Mouse (Mus musculus) heart, embryonic 13.5 days (tissue): ENCODE measurements around the gene Jmjd1c. TPM values are rescaled to one million over a fixed set of nuclear protein-coding genes. Genes with fewer than 3 reads are reported as not detected.

Source experiments
- ATAC-seq: fragments of 200-750 bp; cut with Nextera tagmentation; 2 replicates; pipeline ENCODE4 v1.8.0; 2017; ENCODE audit warnings: moderate TSS enrichment; ENCODE audit not compliant: insufficient number of reproducible peaks, low FRiP score, low TSS enrichment; ENCODE audit errors: extremely low read depth
- H3K27ac ChIP-seq: fragments of 300-500 bp; sonication (generic); replicated peaks from 2 replicates; pipeline ENCODE4 v1.5.1; 2015; ENCODE audit warnings: moderate library complexity, mild to moderate bottlenecking, inconsistent platforms
- H3K27me3 ChIP-seq: fragments of 300-500 bp; sonication (generic); replicated peaks from 2 replicates; pipeline ENCODE4 v1.6.1; 2015; ENCODE audit warnings: mild to moderate bottlenecking, inconsistent platforms
- H3K36me3 ChIP-seq: fragments of 300-500 bp; sonication (generic); 2 replicates; pipeline ENCODE4 v1.6.1; 2015; ENCODE audit warnings: mild to moderate bottlenecking, inconsistent platforms
- H3K4me1 ChIP-seq: fragments of 300-500 bp; sonication (generic); 2 replicates; pipeline ENCODE4 v1.6.1; 2015; ENCODE audit warnings: inconsistent platforms
- H3K4me2 ChIP-seq: fragments of 300-500 bp; sonication (generic); 2 replicates; pipeline ENCODE4 v1.6.1; 2015; ENCODE audit warnings: inconsistent platforms, mild to moderate bottlenecking, moderate library complexity
- H3K4me3 ChIP-seq: fragments of 300-500 bp; sonication (generic); 2 replicates; pipeline ENCODE4 v1.5.1; 2015; ENCODE audit warnings: moderate library complexity, mild to moderate bottlenecking, inconsistent platforms
- H3K9ac ChIP-seq: fragments of 300-500 bp; sonication (generic); 2 replicates; pipeline ENCODE4 v1.6.1; 2015; ENCODE audit warnings: inconsistent platforms, mild to moderate bottlenecking, moderate library complexity
- H3K9me3 ChIP-seq: fragments of 300-500 bp; sonication (generic); 2 replicates; pipeline ENCODE4 v1.6.1; 2016; ENCODE audit warnings: inconsistent platforms
- WGBS: fragments of 180-500 bp; shearing (Covaris S2); methylation state at CpG from one replicate; pipeline ENCODE4 v1.1.7; 2015; ENCODE audit warnings: mixed read lengths; 5-methylcytosine and 5-hydroxymethylcytosine counted together
- polyA plus RNA-seq: library from polyadenylated mRNA; unstranded; fragments of >200 nt; fragmentation: Nextera tagmentation; extraction: Ambion mirVana; gene quantifications from 2 replicates; pipeline ENCODE4 v1.2.1, GENCODE M21; 2015

Gene Jmjd1c
- polyA plus RNA-seq, result 30.3 and 30.8 TPM in 2 replicates

DNA sequence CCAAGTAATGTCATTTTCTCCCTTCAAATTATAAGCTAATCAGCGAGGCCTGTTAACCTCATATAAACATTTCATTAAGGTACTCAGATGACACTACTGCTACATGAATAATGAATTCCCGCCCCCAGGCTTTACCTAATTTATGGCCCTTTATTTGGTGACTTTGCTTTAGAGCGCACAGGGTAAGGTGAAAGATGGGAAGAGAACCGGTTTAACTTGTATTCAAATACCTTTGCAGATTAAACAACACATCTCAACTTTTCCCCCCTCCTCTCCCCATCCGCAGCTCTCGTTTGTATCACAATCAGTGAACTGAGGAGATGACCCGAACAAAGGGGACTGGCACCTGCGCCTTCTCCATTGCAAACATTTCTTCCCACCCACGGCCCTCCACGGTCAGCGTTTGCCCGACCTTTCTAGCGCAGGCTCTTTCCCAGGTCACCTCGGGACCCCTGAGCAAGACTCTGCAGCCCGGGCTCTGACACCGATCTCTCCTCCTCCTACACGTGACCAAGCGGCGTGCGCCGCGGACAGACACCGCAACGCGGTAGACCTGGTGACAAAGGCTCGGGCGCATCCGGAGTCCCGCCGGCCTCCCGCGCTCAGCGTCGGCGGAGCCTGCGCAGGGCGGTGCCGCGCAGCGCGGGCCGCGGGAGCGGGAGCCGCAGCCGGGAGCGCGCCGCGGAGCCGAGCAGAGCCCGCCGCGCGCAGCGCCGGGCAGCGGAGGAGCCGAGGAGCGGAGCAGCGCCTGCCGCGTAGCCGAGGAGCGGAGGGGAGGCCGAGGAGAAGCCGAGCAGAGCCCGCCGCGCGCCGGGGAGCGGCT, at the start of gene Jmjd1c:
Gene Jmjd1c, plus strand, starts transcription at position 328 of the 823 bp plus-strand sequence.
- H3K4me2 ChIP-seq, result peak within 1 kb of the TSS; percentile 76
- H3K36me3 ChIP-seq, result peaks cover 9% of the 10 kb centered on the region
- H3K27ac ChIP-seq, result peak within 1 kb of the TSS; percentile 99
- peaks cover 42% of the 10 kb centered on the region for H3K4me1 ChIP-seq
- no peaks in the 10 kb centered on the region for H3K9me3 ChIP-seq
- H3K27me3 ChIP-seq, result no peaks in the 10 kb centered on the region
- ATAC-seq, result peak; percentile 67; the same call in 1 of the 2 replicates
- peak within 1 kb of the TSS; percentile 100 for H3K9ac ChIP-seq
- peak within 1 kb of the TSS; percentile 90 for H3K4me3 ChIP-seq
- 2% methylated on average over 59 of the region's 73 CpGs for WGBS

DNA sequence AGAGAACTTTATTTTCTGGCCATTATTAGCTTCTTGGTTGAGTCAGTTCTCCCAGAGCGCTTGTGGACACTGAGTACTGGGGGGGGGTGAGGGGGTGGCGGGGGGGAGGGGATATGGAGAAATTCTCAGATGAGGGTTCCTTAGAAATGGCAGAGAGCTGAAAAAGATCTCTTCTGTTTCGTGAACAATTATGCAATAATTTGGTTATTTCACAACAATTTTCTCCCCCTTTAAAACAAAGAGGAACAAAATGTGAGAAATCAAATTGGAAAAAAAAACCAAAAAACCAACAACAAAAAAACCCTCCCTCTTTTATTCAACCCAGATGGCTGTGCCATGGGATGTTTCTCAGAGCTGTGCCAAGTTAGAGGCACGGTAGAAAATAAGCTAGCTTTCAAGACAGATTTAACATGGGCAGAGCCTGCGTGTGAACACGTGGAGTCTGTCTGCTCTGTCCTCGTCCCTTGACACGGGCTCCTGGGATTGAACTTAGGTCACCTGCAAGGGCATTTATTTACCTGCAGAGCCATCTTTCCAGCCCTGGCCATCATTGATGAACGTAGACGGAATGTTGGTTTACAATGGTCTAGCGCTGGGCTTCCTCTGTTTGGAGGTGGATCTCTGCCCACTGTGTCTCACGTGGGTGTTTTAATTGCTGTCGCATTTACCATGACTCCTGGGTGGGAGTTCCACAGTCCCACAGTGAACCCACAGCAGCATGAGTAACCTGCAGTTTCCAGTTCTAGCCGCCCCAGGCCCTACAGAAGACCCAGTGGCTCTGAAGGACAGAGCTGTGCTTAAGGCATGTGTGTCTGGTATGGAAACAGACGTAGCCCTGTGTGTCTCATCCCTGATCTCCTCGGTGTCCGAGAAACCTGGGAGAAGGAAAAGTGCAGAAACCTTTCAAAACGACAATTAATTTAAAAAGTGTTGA, 47.9 kb upstream of the Jmjd1c start:
- Histone ChIP-seq H3K9me3 (no peaks in the 10 kb centered on the region), H3K27ac (no peak overlapping the region), H3K9ac (no peak overlapping the region), H3K27me3 (no peaks in the 10 kb centered on the region), H3K36me3 (peaks cover 3% of the 10 kb centered on the region; the same call in 1 of the 2 replicates), H3K4me2 (no peak overlapping the region), H3K4me3 (no peak overlapping the region), H3K4me1 (peaks cover 55% of the 10 kb centered on the region)
- 84% methylated on average over 18 of the region's 18 CpGs for WGBS
- no peak for ATAC-seq

DNA sequence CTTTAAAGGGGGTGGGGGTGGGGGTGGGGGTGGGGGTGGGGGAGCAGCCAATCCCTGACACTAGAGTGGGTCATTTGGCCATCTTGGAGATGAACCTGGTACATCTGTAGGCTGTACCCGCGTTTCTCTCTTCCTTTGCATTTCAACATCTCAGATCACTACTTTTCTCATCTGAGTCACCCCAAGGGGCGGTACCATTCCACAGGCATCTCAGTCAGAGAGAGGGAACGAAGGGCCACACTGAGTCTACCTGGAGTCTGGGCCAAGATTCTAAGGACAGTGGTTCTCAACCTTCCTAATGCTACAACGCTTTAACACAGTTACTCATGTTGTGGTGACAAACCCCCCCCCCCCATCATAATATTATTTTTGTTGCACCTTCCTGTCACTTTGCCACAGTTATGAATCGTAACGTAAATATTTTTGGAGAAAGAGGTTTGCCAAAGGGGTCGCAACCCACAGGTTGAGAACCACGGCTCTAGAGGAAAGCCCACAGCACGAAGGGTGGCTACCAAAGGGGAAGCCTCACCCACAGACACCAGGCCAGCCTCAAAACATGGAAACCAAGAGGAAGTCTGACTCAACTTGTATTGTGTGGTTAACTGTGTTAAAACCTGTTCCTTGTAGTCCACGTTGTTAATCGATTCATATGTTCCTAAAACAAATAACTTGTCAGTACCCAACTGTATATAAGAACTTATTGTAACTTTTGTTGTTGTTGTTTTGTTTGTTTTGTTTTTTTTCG, 46.9 kb upstream of the Jmjd1c start:
- H3K4me2 ChIP-seq, result no peak overlapping the region
- peaks cover 54% of the 10 kb centered on the region for H3K4me1 ChIP-seq
- H3K9ac ChIP-seq, result no peak overlapping the region
- H3K9me3 ChIP-seq, result no peaks in the 10 kb centered on the region
- 83% methylated on average over 13 of the region's 13 CpGs for WGBS
- H3K36me3 ChIP-seq, result peaks cover 3% of the 10 kb centered on the region; the same call in 1 of the 2 replicates
- no peak for ATAC-seq
- H3K27ac ChIP-seq, result no peak overlapping the region
- H3K27me3 ChIP-seq, result no peaks in the 10 kb centered on the region
- H3K4me3 ChIP-seq, result no peak overlapping the region

DNA sequence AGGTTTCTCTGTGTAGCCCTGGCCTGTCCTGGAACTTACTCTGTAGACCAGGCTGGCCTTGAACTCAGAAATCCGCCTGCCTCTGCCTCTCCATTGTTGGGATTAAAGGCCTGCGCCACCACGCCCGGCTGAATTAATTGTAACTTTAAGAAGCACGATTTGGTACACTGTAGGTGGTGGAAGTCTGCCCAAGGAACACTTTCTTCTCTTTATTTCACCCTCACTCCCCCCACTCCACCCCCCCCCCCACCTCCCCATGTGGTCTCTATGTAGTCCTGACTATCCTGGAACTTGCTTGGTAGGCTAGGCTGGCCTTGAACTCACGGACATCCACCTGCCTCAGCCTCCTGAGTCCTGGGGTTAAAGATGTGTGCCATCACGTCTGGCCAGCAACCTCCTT, 46.3 kb upstream of the Jmjd1c start:
- peaks cover 50% of the 10 kb centered on the region for H3K4me1 ChIP-seq
- H3K27ac ChIP-seq, result no peak overlapping the region
- no peak overlapping the region for H3K9ac ChIP-seq
- ATAC-seq, result no peak
- H3K36me3 ChIP-seq, result peaks cover 3% of the 10 kb centered on the region; the same call in 1 of the 2 replicates
- no peak overlapping the region for H3K4me3 ChIP-seq
- H3K9me3 ChIP-seq, result no peaks in the 10 kb centered on the region
- no peaks in the 10 kb centered on the region for H3K27me3 ChIP-seq
- no peak overlapping the region for H3K4me2 ChIP-seq
- 87% methylated on average over 7 of the region's 7 CpGs for WGBS

DNA sequence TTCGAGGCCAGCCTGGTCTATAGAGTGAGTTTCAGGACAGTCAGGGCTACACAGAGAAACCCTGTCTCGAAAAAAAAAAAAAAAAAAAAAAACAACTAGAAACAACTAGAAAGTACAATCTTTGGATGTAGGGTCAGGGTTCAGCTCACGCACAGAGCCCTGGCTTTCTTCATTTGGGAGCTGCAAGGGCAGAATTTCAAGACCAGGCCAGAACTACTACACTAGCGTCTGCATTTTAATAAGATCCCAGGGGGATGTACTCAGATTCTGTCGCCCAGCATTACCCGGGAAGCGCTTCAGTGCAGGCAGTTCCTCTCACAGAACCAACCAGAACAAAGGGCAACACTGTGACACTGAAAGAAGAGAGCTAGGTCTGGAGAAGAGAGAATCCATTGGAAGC, 45.2 kb upstream of the Jmjd1c start:
- no peaks in the 10 kb centered on the region for H3K27me3 ChIP-seq
- H3K36me3 ChIP-seq, result peaks cover 3% of the 10 kb centered on the region; the same call in 1 of the 2 replicates
- H3K9me3 ChIP-seq, result no peaks in the 10 kb centered on the region
- no peak for ATAC-seq
- no peak overlapping the region for H3K4me3 ChIP-seq
- H3K4me1 ChIP-seq, result peaks cover 51% of the 10 kb centered on the region
- H3K9ac ChIP-seq, result no peak overlapping the region
- 68% methylated on average over 7 of the region's 7 CpGs for WGBS
- 0 out of 2 replicates have a peak overlapping the region, but pooled peaks have one; percentile 30 for H3K27ac ChIP-seq
- H3K4me2 ChIP-seq, result no peak overlapping the region

DNA sequence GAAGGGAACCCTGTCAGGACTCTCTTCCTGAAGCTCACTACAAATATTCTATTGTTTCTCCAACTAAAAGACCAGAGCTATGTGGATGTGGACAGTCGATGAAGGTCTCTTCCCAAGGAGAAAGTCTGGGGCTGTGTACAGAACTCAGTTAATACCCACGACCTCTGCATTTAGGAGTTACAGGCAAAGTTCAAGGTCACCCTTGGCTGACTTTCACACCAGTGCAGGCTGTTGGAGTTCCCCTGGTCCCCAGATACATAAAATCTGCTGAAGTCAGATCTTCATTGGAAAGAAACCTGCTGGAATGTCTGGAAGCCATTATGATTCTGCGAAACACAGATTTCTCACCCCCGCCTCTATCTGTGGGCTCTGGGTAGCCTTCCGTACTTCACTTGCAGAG, 44.5 kb upstream of the Jmjd1c start:
- Histone ChIP-seq H3K4me2 (no peak overlapping the region), H3K4me1 (peaks cover 53% of the 10 kb centered on the region), H3K9me3 (no peaks in the 10 kb centered on the region), H3K27me3 (no peaks in the 10 kb centered on the region), H3K27ac (peak overlapping the region; percentile 30; the same call in 1 of the 2 replicates), H3K9ac (no peak overlapping the region), H3K36me3 (peaks cover 3% of the 10 kb centered on the region; the same call in 1 of the 2 replicates), H3K4me3 (no peak overlapping the region)
- 62% methylated on average over 5 of the region's 5 CpGs for WGBS
- no peak for ATAC-seq

DNA sequence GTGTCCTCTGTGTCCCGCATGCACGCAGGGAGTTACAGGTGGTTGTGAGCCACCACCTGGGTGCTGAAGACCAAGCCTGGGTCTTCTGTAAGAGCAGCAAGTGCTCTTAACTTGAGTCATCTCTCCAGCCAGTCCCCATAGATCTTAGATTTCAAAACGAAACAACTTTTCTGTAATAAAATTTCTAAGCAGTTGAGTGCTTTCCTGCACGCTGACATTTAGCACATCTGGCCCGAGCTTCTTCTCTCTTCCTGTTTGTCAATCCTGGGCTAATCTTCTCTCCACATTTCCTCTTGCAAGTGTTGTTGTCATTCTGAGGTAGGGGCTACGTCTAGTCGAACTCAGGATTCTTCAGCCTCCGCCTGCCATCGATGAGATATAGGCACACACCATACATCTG, 43.5 kb upstream of the Jmjd1c start:
- Histone ChIP-seq H3K36me3 (peaks cover 3% of the 10 kb centered on the region; the same call in 1 of the 2 replicates), H3K9ac (no peak overlapping the region), H3K4me2 (no peak overlapping the region), H3K9me3 (no peaks in the 10 kb centered on the region), H3K27me3 (no peaks in the 10 kb centered on the region), H3K27ac (0 out of 2 replicates have a peak overlapping the region, but pooled peaks have one; percentile 6), H3K4me1 (peaks cover 59% of the 10 kb centered on the region), H3K4me3 (no peak overlapping the region)
- no peak for ATAC-seq
- 67% methylated on average over 9 of the region's 9 CpGs for WGBS

DNA sequence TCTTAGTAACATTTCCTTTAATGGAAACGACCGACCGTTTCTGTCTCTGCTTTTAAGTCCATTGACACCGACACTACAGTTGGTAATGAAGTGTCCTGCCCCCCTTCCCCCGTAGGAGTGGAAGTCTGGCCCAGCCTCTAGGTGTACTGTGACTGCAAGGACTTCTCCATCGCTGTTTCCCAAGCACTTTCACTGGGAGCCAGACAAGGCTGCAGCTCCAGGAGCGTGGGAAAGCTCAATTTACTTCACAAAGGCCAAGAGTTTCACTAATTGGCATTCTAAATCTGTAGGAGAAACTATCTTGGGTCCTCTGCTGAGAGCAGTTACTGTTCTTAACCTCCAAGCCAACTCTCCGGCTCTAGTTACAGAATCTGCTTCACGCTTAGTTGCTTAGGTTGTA, 42.5 kb upstream of the Jmjd1c start:
- Histone ChIP-seq H3K4me1 (peaks cover 70% of the 10 kb centered on the region), H3K4me3 (no peak overlapping the region), H3K9ac (peak overlapping the region; percentile 44), H3K36me3 (peaks cover 3% of the 10 kb centered on the region; the same call in 1 of the 2 replicates), H3K4me2 (no peak overlapping the region), H3K9me3 (no peaks in the 10 kb centered on the region), H3K27ac (peak overlapping the region; percentile 69), H3K27me3 (no peaks in the 10 kb centered on the region)
- WGBS, result 31% methylated on average over 9 of the region's 9 CpGs
- ATAC-seq, result no peak

DNA sequence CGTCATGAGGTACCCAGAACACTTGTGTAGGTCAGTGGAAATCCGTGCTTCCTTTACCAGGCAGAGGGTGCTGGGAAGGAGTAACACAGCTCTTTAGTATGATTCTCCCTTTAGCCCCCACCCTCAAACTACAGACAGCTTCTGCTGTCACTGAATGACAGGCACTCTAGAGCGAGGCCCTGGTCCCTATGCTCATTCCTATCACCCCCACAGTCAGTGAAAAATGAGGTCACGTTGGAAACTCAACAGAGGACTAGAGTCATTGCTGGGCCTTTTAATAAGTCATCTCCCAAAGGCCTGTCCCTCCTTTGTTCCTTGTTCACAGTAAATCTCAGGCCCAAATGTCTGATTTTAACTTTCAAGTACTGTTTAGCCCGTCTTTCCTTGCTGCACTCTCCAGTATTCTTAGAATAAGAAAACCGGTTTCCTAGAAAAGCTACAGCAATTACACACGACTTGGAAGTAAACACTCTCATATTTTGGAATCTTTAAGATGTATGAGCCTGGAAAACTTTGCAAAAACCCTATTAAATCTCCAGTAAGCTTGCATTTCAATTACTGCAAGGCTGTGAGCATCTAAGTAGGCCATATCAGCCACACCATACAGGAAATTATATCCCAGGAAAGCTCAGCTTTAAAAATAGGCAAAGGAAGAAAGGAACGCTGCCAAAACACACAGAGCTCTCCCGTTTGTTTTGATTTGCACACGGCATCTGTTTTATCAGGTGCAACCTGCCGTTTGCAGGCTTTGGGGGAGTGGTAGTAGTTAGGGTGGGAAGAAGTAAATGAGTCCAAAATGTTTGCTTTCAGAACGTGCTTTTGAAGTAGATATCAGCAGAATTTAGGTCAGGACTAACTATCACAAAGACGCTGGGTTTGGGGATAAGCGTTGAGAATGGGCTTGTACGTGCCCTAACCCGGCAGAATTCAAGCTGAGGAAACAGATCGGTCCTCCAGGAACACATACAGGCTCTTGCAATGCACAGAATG, 39.8 kb upstream of the Jmjd1c start:
- Histone ChIP-seq H3K27ac (peak overlapping the region; percentile 92), H3K4me1 (peaks cover 78% of the 10 kb centered on the region), H3K36me3 (no peaks in the 10 kb centered on the region), H3K9ac (peak overlapping the region; percentile 51), H3K9me3 (no peaks in the 10 kb centered on the region), H3K4me3 (peak overlapping the region; percentile 11; the same call in 1 of the 2 replicates), H3K27me3 (no peaks in the 10 kb centered on the region), H3K4me2 (peak overlapping the region; percentile 55)
- no peak for ATAC-seq
- 19% methylated on average over 17 of the region's 17 CpGs for WGBS

DNA sequence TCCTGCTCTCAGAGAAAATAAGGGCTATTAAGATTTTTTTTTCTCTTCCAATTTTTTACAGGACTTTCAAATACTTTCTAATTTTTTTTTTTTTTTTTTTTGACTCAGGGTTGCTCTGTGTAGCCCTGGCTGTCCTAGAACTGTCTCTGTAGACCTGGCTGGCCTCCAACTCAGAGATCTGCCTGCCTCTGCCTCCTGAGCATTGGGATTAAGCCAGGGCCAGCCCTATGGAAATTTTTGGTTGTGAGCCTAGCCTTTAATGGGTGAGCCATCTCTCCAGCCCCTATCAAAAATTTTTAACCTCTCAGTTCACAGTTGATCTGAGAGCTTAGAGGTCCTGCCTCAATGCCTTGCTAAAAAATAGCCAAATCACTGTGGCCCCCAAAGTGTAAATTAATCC, 38.7 kb upstream of the Jmjd1c start:
- H3K4me2 ChIP-seq, result no peak overlapping the region
- H3K9ac ChIP-seq, result no peak overlapping the region
- peak overlapping the region; percentile 92 for H3K27ac ChIP-seq
- no peak overlapping the region for H3K4me3 ChIP-seq
- no peaks in the 10 kb centered on the region for H3K27me3 ChIP-seq
- H3K4me1 ChIP-seq, result peaks cover 79% of the 10 kb centered on the region
- H3K9me3 ChIP-seq, result no peaks in the 10 kb centered on the region
- no peak for ATAC-seq
- H3K36me3 ChIP-seq, result no peaks in the 10 kb centered on the region
